Mouse (Mus musculus) ovary, postnatal 14 days (tissue): Measurements from ENCODE around the gene Irak2.
A peak's percentile ranks its signal among the peaks of the same experiment; 100 is the strongest.
"Not testable (repeated sequence)": the region's sequence is repeated elsewhere in the genome, so short reads cannot be mapped to it uniquely, and the experiment has no call there.

Experiments
- DNase-seq: peaks from one replicate; pipeline ENCODE4 v3.0.0; 2022; ENCODE audit warnings: low spot score

Gene Irak2

GRCm38 (mm10) chr6:113667611-113668122 lies 29.4 kb downstream of the Irak2 start:
- DNase-seq = no peak

GRCm38 (mm10) chr6:113668287-113669154 lies 30.3 kb downstream of the Irak2 start:
- DNase-seq = no peak

- no peak for DNase-seq
These were observed 31.6 kb downstream of the Irak2 start for GRCm38 (mm10) chr6:113669821-113670220.

- not testable (repeated sequence) for DNase-seq
These were observed 33.8 kb downstream of the Irak2 start for GRCm38 (mm10) chr6:113672029-113672428.

- no peak for DNase-seq
These were observed 34.7 kb downstream of the Irak2 start for GRCm38 (mm10) chr6:113672989-113673388.

- no peak for DNase-seq
These were observed 37.0 kb downstream of the Irak2 start for GRCm38 (mm10) chr6:113675234-113675633.

GRCm38 (mm10) chr6:113675991-113676390 lies 37.7 kb downstream of the Irak2 start:
- no peak for DNase-seq

GRCm38 (mm10) chr6:113677070-113677734 lies 38.9 kb downstream of the Irak2 start:
- DNase-seq = no peak

GRCm38 (mm10) chr6:113678246-113679012 lies 40.2 kb downstream of the Irak2 start:
- no peak for DNase-seq

GRCm38 (mm10) chr6:113679993-113680566 lies 41.8 kb downstream of the Irak2 start:
- no peak for DNase-seq

GRCm38 (mm10) chr6:113681271-113681670 lies 43.0 kb downstream of the Irak2 start:
- peak; percentile 84 for DNase-seq

GRCm38 (mm10) chr6:113683081-113683825 lies 45.0 kb downstream of the Irak2 start:
- no peak for DNase-seq

- no peak for DNase-seq
These were observed 48.4 kb downstream of the Irak2 start for GRCm38 (mm10) chr6:113686551-113687125.

- no peak for DNase-seq
These were observed 51.7 kb downstream of the Irak2 start for GRCm38 (mm10) chr6:113690008-113690399.

- DNase-seq = peak; percentile 41
These were observed 52.3 kb downstream of the Irak2 start for GRCm38 (mm10) chr6:113690400-113691083.

- no peak for DNase-seq
These were observed 52.8 kb downstream of the Irak2 start for GRCm38 (mm10) chr6:113691084-113691462.

- DNase-seq = no peak
These were observed 54.4 kb downstream of the Irak2 start for GRCm38 (mm10) chr6:113692661-113693133.

GRCm38 (mm10) chr6:113693377-113693776 lies 55.1 kb downstream of the Irak2 start:
- DNase-seq = no peak

- DNase-seq = no peak
These were observed 56.9 kb downstream of the Irak2 start for GRCm38 (mm10) chr6:113695203-113695602.

- DNase-seq = no peak
These were observed 57.6 kb downstream of the Irak2 start for GRCm38 (mm10) chr6:113695766-113696355.
